In the genomic region with DNA sequence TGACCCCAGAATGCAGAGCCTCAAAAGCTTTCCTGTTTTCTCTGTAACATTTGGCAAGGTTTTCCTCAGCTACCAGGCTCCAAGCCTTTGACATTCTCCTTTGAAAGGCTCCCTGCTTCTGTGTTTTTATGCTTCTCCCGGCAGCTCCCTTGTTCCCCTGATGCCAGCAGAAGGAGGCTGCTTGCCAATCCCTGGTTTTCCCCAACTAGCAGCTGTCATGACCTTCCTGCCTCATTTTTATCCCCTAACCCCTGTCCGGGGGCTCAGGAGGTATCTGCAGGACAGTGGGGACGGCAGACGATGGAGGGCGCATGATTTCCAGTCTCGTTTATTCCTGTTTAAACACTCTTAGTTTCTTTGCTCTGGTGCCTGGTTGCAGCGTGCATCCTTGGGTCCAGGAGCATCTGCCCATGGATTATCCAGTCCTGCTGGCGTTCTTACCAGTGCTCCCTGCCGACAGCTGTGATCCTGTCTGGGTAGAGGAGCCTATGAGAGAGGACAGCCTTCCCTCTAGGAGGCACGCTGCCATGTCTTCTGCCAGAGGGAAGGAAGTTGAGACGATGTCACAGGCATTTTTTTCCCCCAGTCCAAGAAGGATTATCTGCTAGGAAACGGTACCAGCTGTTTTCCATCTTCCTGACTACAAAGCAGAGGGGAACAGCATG, we compare ENCODE assay signal across 7 mouse cellular contexts.
DNase-seq lines count a peak whose midpoint lies in the region; ATAC-seq and TF ChIP-seq lines count a peak whose summit lies in the region.

No protein-coding gene starts in this region.

- no peak for TF ChIP-seq CTCF in liver, postnatal 0 days (IDR thresholded peaks at IDR 0.05; ENCODE audit: low read depth)

- no peak for TF ChIP-seq EP300 in liver, postnatal 0 days (IDR thresholded peaks at IDR 0.05; ENCODE audit: low read depth)

- no peak overlapping the region for H3K9ac ChIP-seq in liver, postnatal 0 days (replicated peaks)

- H3K4me3 ChIP-seq in hindbrain, embryonic 10.5 days: no peak overlapping the region
- no peak overlapping the region for H3K4me3 ChIP-seq in liver, postnatal 0 days (ENCODE audit: low read depth, low read length)

- 41% methylated on average over 12 of the region's 12 CpGs for WGBS in hindbrain, embryonic 10.5 days
- WGBS in liver, postnatal 0 days (ENCODE audit: insufficient replicate concordance): 26% methylated on average over 12 of the region's 12 CpGs

- ATAC-seq in liver, postnatal 0 days: no peak
- ATAC-seq in erythroid progenitor cell, adult 5-6 weeks (replicated peaks; ENCODE audit: low FRiP score, poor library complexity, severe bottlenecking): no peak

- H3K36me3 ChIP-seq in hindbrain, embryonic 10.5 days: peaks cover 47% of the 10 kb centered on the region
- no peaks in the 10 kb centered on the region for H3K36me3 ChIP-seq in liver, postnatal 0 days (replicated peaks; ENCODE audit: insufficient read depth, low read length)

- no peaks in the 10 kb centered on the region for H3K9me3 ChIP-seq in hindbrain, embryonic 10.5 days
- H3K9me3 ChIP-seq in liver, postnatal 0 days (ENCODE audit: low read length): no peaks in the 10 kb centered on the region

- no peaks in the 10 kb centered on the region for H3K27me3 ChIP-seq in hindbrain, embryonic 10.5 days (ENCODE audit: insufficient read depth, poor library complexity, severe bottlenecking)
- no peaks in the 10 kb centered on the region for H3K27me3 ChIP-seq in liver, postnatal 0 days (ENCODE audit: insufficient read depth, low read length)

- peak overlapping the region; percentile 88 for H3K27ac ChIP-seq in hindbrain, embryonic 10.5 days
- H3K27ac ChIP-seq in liver, postnatal 0 days (ENCODE audit: low read depth): peak overlapping the region; percentile 19

- peaks cover 42% of the 10 kb centered on the region for H3K4me1 ChIP-seq in hindbrain, embryonic 10.5 days (replicated peaks)
- no peaks in the 10 kb centered on the region for H3K4me1 ChIP-seq in liver, postnatal 0 days (ENCODE audit: insufficient read depth)

- DNase-seq in embryo, embryonic 10 days (ENCODE audit: low spot score): peak; percentile 63
- DNase-seq in frontal cortex, postnatal 10 days (ENCODE audit: low spot score in 2 of 2): peak; percentile 60 to 68
- peak; percentile 35 for DNase-seq in hindbrain, embryonic 10.5 days (ENCODE audit: low spot score)
- peak; percentile 70 to 74 for DNase-seq in layer of hippocampus, adult 8-10 months (ENCODE audit: low spot score in 2 of 2)
- DNase-seq in liver, postnatal 0 days: peak; percentile 17
- peak; percentile 14 for DNase-seq in ovary, adult 18-20 months (ENCODE audit: low spot score)

- no peak overlapping the region for H3K4me2 ChIP-seq in liver, postnatal 0 days (ENCODE audit: low read depth, low read length)

Comparison
In these comparisons a context has a peak if more than half of its experiments do, and no peak if none do; other contexts are left out.
1. DNase-seq: peak in every context shown above with its lines; median percentile 72 in layer of hippocampus, adult 8-10 months; 64 in frontal cortex, postnatal 10 days; 63 in embryo, embryonic 10 days; 35 in hindbrain, embryonic 10.5 days; 17 in liver, postnatal 0 days; 14 in ovary, adult 18-20 months.